Mouse (Mus musculus) stomach, postnatal 0 days (tissue): ENCODE results near the gene Mydgf.

ENCODE experiments used
- CTCF ChIP-seq: IDR thresholded peaks from 2 replicates; pipeline ENCODE4 v1.5.1; 2016; ENCODE audit warnings: antibody characterized with exemption, low read depth, mild to moderate bottlenecking, moderate library complexity
- EP300 ChIP-seq: optimal IDR thresholded peaks from 2 replicates; pipeline ENCODE3; 2016; ENCODE audit warnings: antibody characterized with exemption

DNA sequence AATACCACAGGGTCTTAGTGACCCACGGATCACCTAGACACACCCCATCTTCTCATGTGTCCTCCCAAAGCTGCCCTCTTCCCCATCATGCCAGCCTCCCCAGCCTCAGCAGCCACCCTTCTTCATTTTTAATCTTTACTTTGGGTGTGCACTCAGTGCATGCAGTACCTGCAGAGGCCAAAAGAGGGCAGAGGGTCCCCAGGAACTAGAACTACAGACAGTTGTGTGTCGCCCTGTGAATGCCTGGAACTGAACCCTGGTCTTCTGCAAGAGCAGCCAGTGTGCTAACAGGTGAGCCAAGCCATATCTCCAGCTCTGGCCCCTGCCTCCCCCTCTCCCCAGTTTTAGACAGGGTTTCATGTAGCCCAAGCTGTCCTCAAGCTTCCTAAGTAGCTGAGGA, 13.1 kb upstream of the Mydgf start:
- TF ChIP-seq CTCF, result peak; percentile 72
- TF ChIP-seq EP300, result no peak
